Mouse (Mus musculus): ENCODE data around the gene Edar. TPM values are rescaled to one million over a fixed set of nuclear protein-coding genes. Genes with fewer than 3 reads are reported as not detected.
"Not testable (repeated sequence)": the region's sequence is repeated elsewhere in the genome, so short reads cannot be mapped to it uniquely, and the experiment has no call there.

Gene Edar
- polyA plus RNA-seq (2015; fragmentation: Nextera tagmentation; extraction: Ambion mirVana) = 0.04 TPM in 1 of 2 replicates, not detected in the other

DNA sequence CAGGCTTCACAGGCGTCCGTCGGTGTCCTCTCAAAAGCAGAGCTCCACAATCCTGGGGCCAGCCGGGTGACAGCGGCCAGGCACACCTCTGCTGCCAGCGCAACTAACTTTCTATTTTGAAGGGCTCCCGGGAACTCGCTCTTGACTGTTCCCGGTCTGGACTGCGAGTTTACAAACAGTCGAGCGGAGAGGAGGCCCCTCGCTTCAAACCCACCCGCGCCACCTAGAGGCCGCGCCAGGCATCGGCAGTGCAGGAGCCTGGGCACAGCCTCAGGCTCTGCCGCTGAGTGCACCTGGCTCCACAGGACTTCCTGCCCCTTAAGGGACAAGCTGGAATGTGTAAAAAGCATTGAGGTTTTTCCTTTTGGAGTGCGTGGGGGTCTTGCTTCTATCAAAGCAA lies at the start of gene Edar:
Gene Edar (minus strand): TSS at position 122 of the 400 bp plus-strand sequence.
- DNase-seq (peak; percentile 78), ATAC-seq (peak; percentile 49; the same call in 1 of the 2 replicates)
- WGBS (ENCODE audit: insufficient replicate concordance) = 3% methylated on average over 20 of the region's 20 CpGs
- no peak within 1 kb of the TSS for H3K27ac ChIP-seq (ENCODE audit: low read depth)
- TF ChIP-seq EP300 (IDR thresholded peaks at IDR 0.05; ENCODE audit: low read depth) = no peak
- TF ChIP-seq CTCF (IDR thresholded peaks at IDR 0.05; ENCODE audit: low read depth) = peak; percentile 83
- H3K4me1 ChIP-seq (ENCODE audit: insufficient read depth) = 0 out of 2 replicates have a peak, but pooled peaks cover 4% of the 10 kb centered on the region
- H3K27me3 ChIP-seq (ENCODE audit: insufficient read depth, low read length) = 0 out of 2 replicates have a peak, but pooled peaks cover 6% of the 10 kb centered on the region
- H3K4me2 ChIP-seq (ENCODE audit: low read depth, low read length) = peak within 1 kb of the TSS; percentile 68
- peak within 1 kb of the TSS; percentile 30; the same call in 1 of the 2 replicates for H3K9ac ChIP-seq (replicated peaks)
- H3K9me3 ChIP-seq (ENCODE audit: low read length) = no peaks in the 10 kb centered on the region
- H3K36me3 ChIP-seq (replicated peaks; ENCODE audit: insufficient read depth, low read length) = no peaks in the 10 kb centered on the region
- H3K4me3 ChIP-seq (ENCODE audit: low read depth, low read length) = peak within 1 kb of the TSS; percentile 28; the same call in 1 of the 2 replicates

GRCm38 (mm10) chr10:58718110-58718509 lies 42.7 kb upstream of the Edar start, which contains the start of gene Gm17542:
Gm17542 (minus strand) TSS chr10:58718210.
- not testable (repeated sequence) for H3K27me3 ChIP-seq (ENCODE audit: insufficient read depth, low read length); H3K9me3 ChIP-seq (ENCODE audit: low read length); H3K27ac ChIP-seq (ENCODE audit: low read depth); H3K4me1 ChIP-seq (ENCODE audit: insufficient read depth); H3K9ac ChIP-seq (replicated peaks); H3K36me3 ChIP-seq (replicated peaks; ENCODE audit: insufficient read depth, low read length); H3K4me3 ChIP-seq (ENCODE audit: low read depth, low read length); DNase-seq; ATAC-seq; H3K4me2 ChIP-seq (ENCODE audit: low read depth, low read length)

DNA sequence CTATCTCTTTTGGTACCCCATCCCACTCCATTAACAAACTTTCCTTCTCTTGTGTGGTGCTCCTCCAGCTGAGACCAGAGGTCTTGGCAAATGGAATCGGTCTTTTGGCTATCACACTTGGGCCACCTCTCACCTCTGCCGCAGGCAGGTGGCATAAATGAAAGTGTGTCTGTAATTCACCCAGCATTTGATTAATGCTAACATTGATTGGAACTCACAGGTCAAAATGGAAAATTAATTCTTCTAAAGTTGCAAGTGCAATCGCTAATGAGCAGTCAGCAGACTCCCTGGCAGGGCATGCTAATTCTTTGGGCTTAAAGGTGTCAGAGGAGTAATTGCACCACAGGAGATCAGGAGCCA lies 39.3 kb upstream of the Edar start:
- ATAC-seq (no peak), DNase-seq (no peak)
- Histone ChIP-seq H3K4me1 (ENCODE audit: insufficient read depth) (no peaks in the 10 kb centered on the region), H3K4me3 (ENCODE audit: low read depth, low read length) (no peak overlapping the region), H3K4me2 (ENCODE audit: low read depth, low read length) (peak overlapping the region; percentile 58), H3K27me3 (ENCODE audit: insufficient read depth, low read length) (no peaks in the 10 kb centered on the region), H3K36me3 (replicated peaks; ENCODE audit: insufficient read depth, low read length) (no peaks in the 10 kb centered on the region), H3K9me3 (ENCODE audit: low read length) (no peaks in the 10 kb centered on the region), H3K27ac (ENCODE audit: low read depth) (no peak overlapping the region), H3K9ac (replicated peaks) (no peak overlapping the region)
- TF ChIP-seq CTCF (IDR thresholded peaks at IDR 0.05; ENCODE audit: low read depth) = no peak
- TF ChIP-seq EP300 (IDR thresholded peaks at IDR 0.05; ENCODE audit: low read depth) = no peak
- 58% methylated on average over 3 of the region's 3 CpGs for WGBS (ENCODE audit: insufficient replicate concordance)

DNA sequence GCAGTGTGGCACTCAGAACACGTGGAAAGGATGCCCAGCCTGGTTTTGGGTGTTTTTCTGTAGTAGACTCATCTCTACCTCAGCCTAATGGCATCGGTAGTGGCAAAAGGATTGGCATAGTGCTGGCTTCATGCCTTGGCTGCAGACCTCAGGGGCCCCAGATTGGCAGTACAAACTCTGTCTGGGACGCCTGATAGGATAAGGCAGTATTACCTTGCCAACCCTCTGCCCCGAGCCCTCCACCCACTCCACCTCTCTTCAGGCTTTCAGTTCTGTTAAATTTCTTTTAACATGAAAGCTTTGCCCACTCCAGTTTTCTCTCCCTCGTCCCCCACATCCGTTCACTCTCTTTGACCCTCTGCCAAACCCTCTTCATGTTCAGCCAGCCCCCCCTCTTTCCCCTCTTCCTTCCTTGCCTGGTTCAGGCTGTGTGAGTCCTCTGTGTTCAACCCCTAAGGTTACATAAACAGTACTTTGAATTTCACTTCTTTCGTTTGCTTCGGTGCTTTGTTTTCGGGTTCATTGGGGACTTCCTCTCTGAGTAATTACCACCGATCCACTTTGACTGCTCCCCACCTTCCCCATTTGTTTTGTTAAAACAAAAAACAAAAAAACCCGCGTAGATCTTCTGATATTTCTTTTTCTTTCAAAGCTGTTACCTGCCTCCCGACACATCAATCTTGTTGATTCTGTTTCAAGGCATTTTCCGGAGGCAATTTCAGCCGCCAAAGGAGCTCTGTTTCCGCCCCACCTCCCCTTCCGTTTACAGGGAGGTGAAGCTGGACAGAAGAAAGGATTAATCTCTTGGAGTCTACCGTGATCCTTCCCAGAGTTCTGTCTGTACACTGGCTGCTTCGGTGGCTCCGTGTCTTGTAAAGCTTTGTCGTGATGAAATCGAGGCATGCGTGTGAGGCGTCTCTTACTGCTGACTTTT lies 38.7 kb upstream of the Edar start:
- 23% methylated on average over 24 of the region's 24 CpGs for WGBS (ENCODE audit: insufficient replicate concordance)
- Histone ChIP-seq H3K9ac (replicated peaks) (no peak overlapping the region), H3K4me2 (ENCODE audit: low read depth, low read length) (peak overlapping the region; percentile 58), H3K27ac (ENCODE audit: low read depth) (no peak overlapping the region), H3K4me1 (ENCODE audit: insufficient read depth) (no peaks in the 10 kb centered on the region), H3K4me3 (ENCODE audit: low read depth, low read length) (0 out of 2 replicates have a peak overlapping the region, but pooled peaks have one; percentile 10), H3K9me3 (ENCODE audit: low read length) (no peaks in the 10 kb centered on the region), H3K27me3 (ENCODE audit: insufficient read depth, low read length) (no peaks in the 10 kb centered on the region), H3K36me3 (replicated peaks; ENCODE audit: insufficient read depth, low read length) (no peaks in the 10 kb centered on the region)
- ATAC-seq (no peak), DNase-seq (no peak)
- TF ChIP-seq CTCF (IDR thresholded peaks at IDR 0.05; ENCODE audit: low read depth) (no peak), EP300 (IDR thresholded peaks at IDR 0.05; ENCODE audit: low read depth) (no peak)

DNA sequence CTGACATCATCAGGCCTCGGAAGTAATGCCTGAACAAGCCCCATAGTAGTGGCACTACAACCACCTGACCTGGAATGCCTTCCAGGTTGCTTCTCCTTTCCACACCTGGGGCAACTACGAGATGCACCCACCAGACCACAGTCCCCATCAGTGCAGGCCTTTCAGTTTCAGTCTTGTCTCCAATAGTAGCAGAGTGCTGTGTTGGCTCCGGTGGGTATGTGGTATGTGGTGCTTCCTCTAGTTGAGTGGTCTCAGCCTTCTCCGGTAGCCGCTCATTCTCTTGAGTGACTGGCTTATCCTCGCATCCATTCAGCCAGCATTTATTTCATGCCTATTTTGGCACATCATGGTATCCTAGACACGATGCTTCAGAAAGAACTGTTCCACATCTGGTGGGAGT lies 37.8 kb upstream of the Edar start:
- Histone ChIP-seq H3K4me3 (ENCODE audit: low read depth, low read length) (no peak overlapping the region), H3K9me3 (ENCODE audit: low read length) (no peaks in the 10 kb centered on the region), H3K36me3 (replicated peaks; ENCODE audit: insufficient read depth, low read length) (no peaks in the 10 kb centered on the region), H3K4me1 (ENCODE audit: insufficient read depth) (no peaks in the 10 kb centered on the region), H3K9ac (replicated peaks) (no peak overlapping the region), H3K27ac (ENCODE audit: low read depth) (no peak overlapping the region), H3K4me2 (ENCODE audit: low read depth, low read length) (no peak overlapping the region), H3K27me3 (ENCODE audit: insufficient read depth, low read length) (no peaks in the 10 kb centered on the region)
- WGBS (ENCODE audit: insufficient replicate concordance) = 83% methylated on average over 7 of the region's 7 CpGs
- DNase-seq (no peak), ATAC-seq (no peak)
- TF ChIP-seq EP300 (IDR thresholded peaks at IDR 0.05; ENCODE audit: low read depth) = no peak
- TF ChIP-seq CTCF (IDR thresholded peaks at IDR 0.05; ENCODE audit: low read depth) = no peak

DNA sequence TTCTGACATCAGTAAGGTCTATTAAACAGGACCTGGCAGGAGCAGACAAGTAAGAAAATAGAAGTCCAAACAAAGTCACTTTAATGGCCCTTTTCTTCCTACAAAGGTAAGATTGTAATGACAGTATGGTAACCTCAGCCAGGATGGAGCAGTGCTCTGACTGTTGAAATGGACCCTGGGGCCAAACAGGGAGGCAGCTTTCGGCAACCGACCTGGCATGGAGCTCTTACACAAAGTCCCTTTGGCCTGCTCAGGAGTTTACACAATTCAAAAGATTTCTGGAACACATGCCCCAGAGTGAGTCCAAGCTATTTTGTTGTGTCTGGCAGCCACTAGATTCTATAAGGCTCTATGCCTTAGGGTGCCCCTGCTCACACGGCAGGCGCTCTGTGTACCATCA lies 33.6 kb upstream of the Edar start:
- H3K9ac ChIP-seq (replicated peaks) = no peak overlapping the region
- H3K36me3 ChIP-seq (replicated peaks; ENCODE audit: insufficient read depth, low read length) = no peaks in the 10 kb centered on the region
- H3K27me3 ChIP-seq (ENCODE audit: insufficient read depth, low read length) = no peaks in the 10 kb centered on the region
- no peak for TF ChIP-seq CTCF (IDR thresholded peaks at IDR 0.05; ENCODE audit: low read depth)
- no peak for TF ChIP-seq EP300 (IDR thresholded peaks at IDR 0.05; ENCODE audit: low read depth)
- H3K4me1 ChIP-seq (ENCODE audit: insufficient read depth) = no peaks in the 10 kb centered on the region
- H3K9me3 ChIP-seq (ENCODE audit: low read length) = no peaks in the 10 kb centered on the region
- no peak overlapping the region for H3K4me3 ChIP-seq (ENCODE audit: low read depth, low read length)
- H3K4me2 ChIP-seq (ENCODE audit: low read depth, low read length) = no peak overlapping the region
- H3K27ac ChIP-seq (ENCODE audit: low read depth) = no peak overlapping the region
- WGBS (ENCODE audit: insufficient replicate concordance) = 90% methylated on average over 4 of the region's 4 CpGs
- ATAC-seq (no peak), DNase-seq (no peak)

Measured in liver, postnatal 0 days (tissue).